Mouse (Mus musculus) spleen, adult 2 months (tissue): Measurements from ENCODE around the gene Serpina1a.
"Not testable (repeated sequence)": the region's sequence is repeated elsewhere in the genome, so short reads cannot be mapped to it uniquely, and the experiment has no call there.

Source experiments
- CTCF ChIP-seq: fragments of 200-500 bp; IDR thresholded peaks from 2 replicates; pipeline ENCODE4 v1.5.1; 2011; ENCODE audit warnings: mild to moderate bottlenecking, inconsistent platforms; ENCODE audit not compliant: insufficient read depth, insufficient read length, insufficient replicate concordance; ENCODE audit errors: extremely low read depth
- POLR2A ChIP-seq: fragments of 200-500 bp; IDR thresholded peaks from 2 replicates; pipeline ENCODE4 v1.6.1; 2011; ENCODE audit warnings: low read depth, low read length, inconsistent platforms

- not testable (repeated sequence) for TF ChIP-seq CTCF, POLR2A
Observed at GRCm38 (mm10) chr12:103901929-103902328, 38.6 kb upstream of the Serpina1a start.
